Mouse (Mus musculus) thymus, postnatal 14 days (tissue): ENCODE measurements at regions not wholly inside any gene's neighbourhood (a gene's known extent, or its start where the extent isn't known, plus 50 kb on each side); places are given as distances from the start of the nearest gene placed in this dataset.

Experiments used
- DNase-seq: peaks from one replicate; pipeline ENCODE4 v3.0.0; 2021

- DNase-seq = no peak
Measured at GRCm38 (mm10) chr2:101370991-101371736, 253.4 kb upstream of the Rag2 start.

DNA sequence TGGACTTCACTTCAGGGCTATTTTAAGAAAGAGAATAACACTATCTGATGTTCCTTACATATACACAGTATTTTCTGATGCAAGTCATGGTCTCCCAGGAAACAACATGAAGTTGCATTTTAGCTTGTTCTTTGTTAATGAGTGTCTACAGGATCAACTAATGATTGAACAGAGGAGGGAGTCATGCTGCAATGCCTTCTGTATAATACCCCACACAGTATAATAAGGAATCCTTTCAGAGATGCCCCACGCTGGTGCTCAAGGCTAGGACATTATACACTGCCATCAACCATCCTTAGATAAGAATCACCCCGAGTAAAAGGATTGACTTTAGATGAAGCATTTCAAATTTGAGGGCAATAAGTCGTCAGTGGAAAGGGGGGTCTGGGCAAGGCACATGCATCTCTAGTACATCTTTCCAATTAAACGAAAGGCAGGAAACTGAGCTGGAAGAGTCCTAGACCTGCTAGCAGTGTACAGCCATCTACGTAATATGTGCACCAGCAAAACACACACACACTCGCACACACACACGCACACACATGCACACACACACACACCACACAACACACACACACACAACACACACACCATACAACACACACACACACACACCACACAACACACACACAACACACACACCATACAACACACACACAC is 252.6 kb upstream of the Rag2 start:
- no peak for DNase-seq

DNA sequence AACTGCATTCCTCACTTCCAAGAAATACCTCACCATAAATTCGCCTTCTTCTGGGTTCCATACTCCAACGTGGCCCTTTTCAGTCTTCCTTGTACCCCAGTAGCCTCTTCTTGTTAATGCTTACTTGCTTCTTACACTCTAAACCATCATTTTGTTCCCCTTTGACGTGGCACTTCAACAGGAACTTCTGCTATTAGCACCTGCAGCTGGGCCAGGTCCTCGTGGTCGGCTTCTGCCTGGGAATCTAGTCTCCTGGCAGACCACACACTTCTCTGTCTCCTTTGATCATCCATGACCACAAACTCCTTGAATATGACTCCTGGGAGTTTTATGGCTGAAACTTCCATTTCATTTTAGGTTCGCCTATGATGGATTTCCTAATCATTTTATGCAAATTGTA is 243.9 kb upstream of the Rag2 start:
- DNase-seq = no peak

GRCm38 (mm10) chr2:101415002-101415401 is 209.5 kb upstream of the Rag2 start:
- DNase-seq = no peak

GRCm38 (mm10) chr2:101416702-101417101 is 207.8 kb upstream of the Rag2 start:
- no peak for DNase-seq

GRCm38 (mm10) chr2:101433141-101433895 is 191.2 kb upstream of the Rag2 start:
- DNase-seq = no peak

- DNase-seq = no peak
Measured at GRCm38 (mm10) chr2:101440231-101440630, 184.3 kb upstream of the Rag2 start.

GRCm38 (mm10) chr2:101441081-101441630 is 183.4 kb upstream of the Rag2 start:
- no peak for DNase-seq

DNA sequence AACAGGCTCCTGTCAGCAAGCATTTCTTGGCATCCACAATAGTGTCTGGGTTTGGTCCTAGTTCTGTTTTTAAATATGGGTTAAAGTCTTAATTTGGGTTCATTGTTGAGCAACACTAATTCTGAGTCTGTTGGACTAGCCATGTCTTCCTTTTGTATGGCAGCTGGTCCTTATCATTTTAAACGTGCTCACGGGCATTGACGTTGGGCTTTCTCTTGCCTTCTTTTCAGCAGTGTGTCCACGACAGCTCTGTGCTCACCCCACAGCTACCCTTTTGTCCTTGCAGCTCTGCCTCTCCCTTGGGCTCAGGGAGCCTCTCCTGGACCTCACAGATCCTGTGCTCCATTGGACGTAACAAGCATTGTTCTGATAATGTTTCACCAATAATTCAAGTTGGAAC is 168.9 kb upstream of the Rag2 start:
- DNase-seq = no peak

GRCm38 (mm10) chr2:101458959-101459358 is 165.6 kb upstream of the Rag2 start:
- no peak for DNase-seq

- DNase-seq = no peak
Measured at GRCm38 (mm10) chr2:101462450-101462849, 162.1 kb upstream of the Rag2 start.

DNA sequence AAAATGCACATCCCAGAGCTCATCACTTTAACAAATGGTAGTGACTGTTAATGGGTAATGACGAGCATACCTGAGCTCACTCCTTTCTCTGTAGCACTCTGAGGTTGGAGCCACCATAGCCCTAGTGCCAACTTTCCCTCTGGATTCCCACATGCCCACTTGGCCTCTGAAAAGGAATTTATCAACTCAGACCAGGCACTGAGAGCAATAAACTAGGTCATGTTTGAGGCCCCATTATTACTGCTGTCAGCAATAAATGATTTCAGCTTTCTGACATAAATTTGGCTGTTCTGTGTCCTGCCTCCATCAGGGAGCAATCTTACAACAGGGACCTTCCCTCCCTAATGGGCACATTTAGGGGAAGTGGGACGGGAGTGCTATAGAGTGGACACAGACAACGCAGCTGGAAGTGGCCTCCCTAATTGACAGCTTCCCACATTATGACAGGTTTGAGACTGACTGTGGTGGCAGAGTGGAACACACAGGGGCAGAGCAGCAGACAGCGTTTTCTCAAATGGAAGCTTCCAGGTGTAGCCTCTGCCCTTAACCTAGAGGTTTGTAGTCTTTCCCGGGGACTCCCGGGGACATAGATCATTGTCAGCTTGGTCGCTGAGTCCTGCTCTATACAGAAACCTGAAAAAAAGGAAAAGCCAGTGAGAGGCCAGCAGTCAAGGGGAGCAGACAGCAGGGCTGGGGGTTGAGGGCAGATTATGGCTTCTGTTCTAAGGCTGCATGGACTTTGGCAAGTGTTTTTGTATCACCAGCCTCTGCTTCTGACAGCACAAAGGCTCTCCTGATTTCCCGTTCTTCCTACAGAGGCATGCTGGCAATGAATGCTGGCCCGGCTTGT is 160.0 kb upstream of the Rag2 start:
- DNase-seq = no peak

DNA sequence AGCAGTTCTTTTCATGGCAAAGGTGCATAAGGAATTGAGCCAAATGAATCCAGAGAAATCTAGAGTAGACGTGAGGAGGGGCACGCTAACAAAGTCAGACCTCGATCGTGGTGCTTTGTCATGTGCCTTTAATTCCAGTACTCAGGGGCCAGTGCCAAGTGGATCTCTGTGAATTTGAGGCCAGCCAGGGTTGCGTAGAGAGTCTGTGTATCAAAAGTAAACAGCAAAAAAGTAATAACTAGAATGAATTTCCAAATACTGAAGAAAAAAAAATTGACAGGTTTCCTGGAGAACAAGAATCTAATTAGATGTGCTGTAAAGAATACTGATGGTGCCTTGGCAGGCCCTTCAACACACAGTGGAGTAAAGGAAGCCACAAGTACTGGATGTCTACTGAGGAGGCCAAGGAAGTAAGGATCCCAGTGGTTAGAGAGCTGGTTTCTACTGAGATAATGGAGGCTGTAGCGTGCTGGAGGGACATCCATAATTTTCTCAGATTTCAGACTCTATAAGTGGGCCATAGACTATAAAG is 153.9 kb upstream of the Rag2 start:
- DNase-seq = no peak

GRCm38 (mm10) chr2:101472449-101473115 is 151.9 kb upstream of the Rag2 start:
- DNase-seq = peak; percentile 92

DNA sequence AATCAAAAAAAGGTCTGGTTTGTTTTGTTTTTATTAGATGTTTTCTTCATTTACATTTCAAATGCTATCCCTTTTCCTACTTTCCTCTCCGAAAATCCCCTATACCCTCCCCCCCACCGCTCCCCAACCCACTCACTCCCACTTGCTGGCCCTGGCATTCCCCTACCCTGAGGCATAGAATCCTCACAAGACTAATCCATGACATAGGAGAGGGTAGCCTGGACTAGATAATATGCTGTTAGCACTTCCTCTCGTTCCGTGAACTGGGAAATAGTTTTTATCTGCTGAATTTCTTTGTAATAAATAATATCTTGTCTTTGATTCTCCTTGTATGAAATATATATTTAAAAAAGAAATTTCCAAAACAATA is 151.4 kb upstream of the Rag2 start:
- DNase-seq = peak; percentile 21

DNA sequence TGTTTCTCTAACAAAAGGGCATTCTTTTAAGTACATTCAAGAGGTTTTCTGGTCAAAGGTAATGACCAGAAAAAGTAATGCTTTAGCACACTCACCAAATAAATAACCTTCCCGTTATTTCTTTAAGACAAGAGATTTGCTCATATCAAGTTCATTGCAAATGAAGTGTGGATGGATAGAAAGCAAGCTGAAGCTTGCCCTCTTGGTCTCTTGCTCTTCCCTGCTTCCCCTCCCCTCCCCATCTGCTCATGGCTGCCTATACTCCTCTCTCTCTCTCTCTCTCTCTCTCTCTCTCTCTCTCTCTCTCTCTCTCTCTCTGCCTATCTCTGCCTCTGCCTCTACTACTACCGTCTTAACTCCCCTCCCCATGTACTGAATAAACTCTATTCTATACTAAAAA is 147.7 kb upstream of the Rag2 start:
- no peak for DNase-seq

DNA sequence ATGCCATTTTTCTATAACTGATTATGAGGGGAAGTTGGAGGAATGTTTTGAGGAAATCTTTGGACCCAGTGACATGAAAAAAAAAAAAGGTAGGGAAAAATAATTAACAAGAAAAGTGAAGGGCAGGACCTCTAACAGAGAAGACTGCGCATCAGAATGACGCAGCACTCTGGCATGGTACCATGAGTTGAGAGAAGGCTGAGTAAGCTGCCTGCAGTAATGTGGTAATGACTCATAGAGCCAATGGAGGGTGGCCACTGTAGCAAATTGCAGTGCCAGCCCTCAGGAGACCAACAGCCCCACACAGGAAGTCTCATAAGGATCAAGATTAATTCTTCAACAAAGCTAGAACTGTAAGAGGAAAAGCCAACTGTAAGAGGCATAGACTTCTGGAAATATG is 134.3 kb upstream of the Rag2 start:
- no peak for DNase-seq

- no peak for DNase-seq
Measured at GRCm38 (mm10) chr2:101491762-101492161, 132.8 kb upstream of the Rag2 start.

- DNase-seq = no peak
Measured at GRCm38 (mm10) chr2:101508116-101508515, 116.4 kb upstream of the Rag2 start.
